Mouse (Mus musculus) urinary bladder, postnatal 25 days (tissue): ENCODE measurements around the gene Gm17654.
"Not testable (repeated sequence)": the region's sequence is repeated elsewhere in the genome, so short reads cannot be mapped to it uniquely, and the experiment has no call there.

Source experiments
- DNase-seq: peaks from one replicate; pipeline ENCODE4 v3.0.0; 2022; ENCODE audit warnings: low spot score

Gene Gm17654

GRCm38 (mm10) chr14:43579046-43579445 lies at the start of gene Gm17654:
Gene Gm17654, minus strand, starts transcription at chr14:43579146.
- DNase-seq = not testable (repeated sequence)

GRCm38 (mm10) chr14:43607913-43608312 lies 29.0 kb upstream of the Gm17654 start, which contains the start of gene Gm10375:
Gene Gm10375, minus strand, starts transcription at chr14:43608013.
- DNase-seq = not testable (repeated sequence)

- DNase-seq = not testable (repeated sequence)
Measured at GRCm38 (mm10) chr14:43577969-43578368, 977 bp downstream of the Gm17654 start.

GRCm38 (mm10) chr14:43552271-43552670 lies 26.7 kb downstream of the Gm17654 start:
- DNase-seq = not testable (repeated sequence)

DNA sequence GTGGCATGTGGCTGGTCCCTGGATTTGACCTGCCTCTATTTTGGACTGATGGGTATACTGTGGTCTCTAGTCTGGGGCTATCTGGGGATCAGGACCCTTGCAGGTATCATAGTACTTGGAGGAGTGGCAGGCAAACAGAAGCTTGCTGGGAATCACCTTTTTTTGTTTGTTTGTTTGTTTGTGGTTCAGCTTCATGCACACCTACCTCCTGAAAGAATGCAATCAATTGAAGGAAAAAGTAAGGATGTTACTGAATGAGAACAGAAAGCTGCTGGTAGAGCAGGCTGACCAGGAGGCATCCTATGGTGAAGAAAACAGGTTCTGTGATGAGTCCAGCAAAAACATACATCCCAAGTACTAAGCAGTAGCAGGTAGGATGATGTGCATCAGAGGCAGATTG lies 32.7 kb downstream of the Gm17654 start:
- not testable (repeated sequence) for DNase-seq

- DNase-seq = not testable (repeated sequence)
Measured at GRCm38 (mm10) chr14:43543276-43543675, 35.7 kb downstream of the Gm17654 start, which contains the start of gene Gm5799. Gene Gm5799, plus strand, starts transcription at chr14:43543576.

DNA sequence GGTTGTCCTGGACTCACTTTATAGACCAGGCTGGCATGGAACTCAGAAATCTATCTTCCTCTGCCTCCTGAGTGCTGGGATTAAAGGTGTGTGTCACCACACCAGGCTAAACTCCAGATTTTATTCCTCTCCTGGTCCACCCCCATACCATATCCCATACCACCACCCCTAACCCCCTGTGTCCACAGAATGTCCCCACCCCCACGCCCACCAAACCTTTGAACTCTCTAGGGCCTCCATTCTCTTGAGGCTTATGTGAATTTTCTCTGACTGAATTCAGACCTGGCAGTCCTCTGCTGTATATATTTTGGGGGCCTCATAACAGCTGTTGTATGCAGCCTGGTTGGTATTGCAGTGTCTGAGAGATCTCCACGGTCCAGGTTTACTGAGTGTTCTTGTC lies 40.8 kb downstream of the Gm17654 start:
- not testable (repeated sequence) for DNase-seq

DNA sequence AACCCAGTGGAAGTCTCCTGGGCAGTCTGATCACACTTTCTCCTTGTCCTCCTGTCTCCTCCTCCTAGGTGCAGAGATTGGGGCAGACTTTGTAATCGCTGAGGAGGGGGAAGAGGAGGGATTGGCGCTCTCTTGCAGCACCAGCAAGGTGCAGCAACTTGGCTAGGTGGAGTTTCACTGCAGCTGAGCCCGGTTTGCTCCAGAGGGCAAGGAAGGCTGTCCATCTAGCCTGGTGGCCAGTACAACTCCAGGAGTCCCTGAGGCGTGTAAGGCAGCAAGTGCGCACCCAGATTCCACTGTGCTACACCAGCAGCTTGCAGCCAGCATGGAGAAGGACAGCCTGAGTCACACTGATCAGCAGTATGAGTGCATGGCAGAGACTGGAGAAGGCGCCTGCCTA lies 46.6 kb downstream of the Gm17654 start:
- DNase-seq = not testable (repeated sequence)

GRCm38 (mm10) chr14:43532011-43532383 lies 46.9 kb downstream of the Gm17654 start:
- not testable (repeated sequence) for DNase-seq

- DNase-seq = not testable (repeated sequence)
Measured at GRCm38 (mm10) chr14:43531052-43532010, 47.6 kb downstream of the Gm17654 start.
